Mouse (Mus musculus): ENCODE data around the gene Tm2d1.
A peak's percentile ranks its signal among the peaks of the same experiment; 100 is the strongest.
"Not testable (repeated sequence)": the region's sequence is repeated elsewhere in the genome, so short reads cannot be mapped to it uniquely, and the experiment has no call there.

Tm2d1 gene

GRCm38 (mm10) chr4:98382716-98383424 lies at the start of gene Tm2d1:
TSS of gene Tm2d1 (minus strand) at chr4:98383306.
- DNase-seq (ENCODE audit: low spot score in 2 of 2), result peak; percentile 83 to 84

- peak; percentile 5 to 17 for DNase-seq (ENCODE audit: low spot score in 2 of 2)
These were observed 45.3 kb upstream of the Tm2d1 start for GRCm38 (mm10) chr4:98428371-98428770.

GRCm38 (mm10) chr4:98415150-98415549 lies 32.0 kb upstream of the Tm2d1 start:
- not testable (repeated sequence) for DNase-seq (ENCODE audit: low spot score in 2 of 2)

GRCm38 (mm10) chr4:98408455-98408854 lies 25.3 kb upstream of the Tm2d1 start:
- no peak for DNase-seq (ENCODE audit: low spot score in 2 of 2)

GRCm38 (mm10) chr4:98404412-98404811 lies 21.3 kb upstream of the Tm2d1 start:
- no peak for DNase-seq (ENCODE audit: low spot score in 2 of 2)

GRCm38 (mm10) chr4:98403492-98403891 lies 20.4 kb upstream of the Tm2d1 start:
- no peak for DNase-seq (ENCODE audit: low spot score in 2 of 2)

GRCm38 (mm10) chr4:98401584-98401962 lies 18.5 kb upstream of the Tm2d1 start:
- DNase-seq (ENCODE audit: low spot score in 2 of 2), result no peak

- DNase-seq (ENCODE audit: low spot score in 2 of 2), result no peak
These were observed 17.9 kb upstream of the Tm2d1 start for GRCm38 (mm10) chr4:98400926-98401583.

GRCm38 (mm10) chr4:98395690-98396437 lies 12.8 kb upstream of the Tm2d1 start, which contains the start of gene Patj:
TSS of gene Patj (plus strand) at chr4:98395785.
- DNase-seq (ENCODE audit: low spot score in 2 of 2), result peak; percentile 21 to 36

GRCm38 (mm10) chr4:98395346-98395689 lies 12.2 kb upstream of the Tm2d1 start:
- peak in 1 of 2 experiments; percentile 2 for DNase-seq (ENCODE audit: low spot score in 2 of 2)

- no peak for DNase-seq (ENCODE audit: low spot score in 2 of 2)
These were observed 1.9 kb upstream of the Tm2d1 start for GRCm38 (mm10) chr4:98385036-98385435.

GRCm38 (mm10) chr4:98376943-98377342 lies 6.2 kb downstream of the Tm2d1 start:
- DNase-seq (ENCODE audit: low spot score in 2 of 2), result no peak

GRCm38 (mm10) chr4:98375401-98375800 lies 7.7 kb downstream of the Tm2d1 start:
- no peak for DNase-seq (ENCODE audit: low spot score in 2 of 2)

GRCm38 (mm10) chr4:98358034-98358809 lies 24.9 kb downstream of the Tm2d1 start:
- DNase-seq (ENCODE audit: low spot score in 2 of 2), result no peak

- no peak for DNase-seq (ENCODE audit: low spot score in 2 of 2)
These were observed 34.5 kb downstream of the Tm2d1 start for GRCm38 (mm10) chr4:98348580-98348979.

- no peak for DNase-seq (ENCODE audit: low spot score in 2 of 2)
These were observed 37.3 kb downstream of the Tm2d1 start for GRCm38 (mm10) chr4:98345783-98346182.

- no peak for DNase-seq (ENCODE audit: low spot score in 2 of 2)
These were observed 43.0 kb downstream of the Tm2d1 start for GRCm38 (mm10) chr4:98339992-98340564.

- DNase-seq (ENCODE audit: low spot score in 2 of 2), result no peak
These were observed 44.2 kb downstream of the Tm2d1 start for GRCm38 (mm10) chr4:98338636-98339630.

GRCm38 (mm10) chr4:98337197-98337596 lies 45.9 kb downstream of the Tm2d1 start:
- no peak for DNase-seq (ENCODE audit: low spot score in 2 of 2)

GRCm38 (mm10) chr4:98335726-98336125 lies 47.4 kb downstream of the Tm2d1 start:
- DNase-seq (ENCODE audit: low spot score in 2 of 2), result no peak

All from heart, adult 9 months (tissue).